Mouse (Mus musculus) CH12.LX (cell line): ENCODE results near the gene Zswim8. TPM values are rescaled to one million over a fixed set of nuclear protein-coding genes. Genes with fewer than 3 reads are reported as not detected.
A peak's percentile ranks its signal among the peaks of the same experiment; 100 is the strongest.

Source experiments
- DNase-seq: peaks from one replicate; pipeline ENCODE4 v3.0.0-alpha.2; 2013; ENCODE audit errors: extremely low read depth
- H3K27ac ChIP-seq: 2 replicates; pipeline ENCODE4 v1.5.1; 2012; ENCODE audit warnings: low read depth, mild to moderate bottlenecking, control low read depth, moderate library complexity; ENCODE audit not compliant: insufficient read depth
- H3K27me3 ChIP-seq: replicated peaks from 2 replicates; pipeline ENCODE3; 2012; ENCODE audit warnings: inconsistent platforms
- H3K36me3 ChIP-seq, 2 experiments: replicated peaks in 1 of 2; 2 replicates each; pipeline versions ENCODE3 to v1.6.1; 2012; ENCODE audit warnings: inconsistent platforms in 1 of 2, low read length in 1 of 2, mild to moderate bottlenecking in 1 of 2, mixed read lengths in 1 of 2, moderate library complexity in 1 of 2; ENCODE audit not compliant: control insufficient read depth in 1 of 2, insufficient read depth in 1 of 2
- H3K4me1 ChIP-seq, 2 experiments: 2 replicates each; pipeline ENCODE4 v1.6.1; 2012; ENCODE audit warnings: inconsistent platforms in 1 of 2, moderate library complexity in 1 of 2; ENCODE audit not compliant: insufficient read depth in 2 of 2, control insufficient read depth in 1 of 2
- H3K4me2 ChIP-seq: 2 replicates; pipeline ENCODE4 v1.6.1; 2012; ENCODE audit warnings: low read depth, mild to moderate bottlenecking, control low read depth; ENCODE audit not compliant: poor library complexity, insufficient read depth, severe bottlenecking
- H3K4me3 ChIP-seq, 3 experiments: fragments of 150-350 bp in 1 of 3; sonication (generic) in 1 of 3; replicated peaks in 1 of 3; 2 replicates each; pipeline versions ENCODE3 to v1.5.1; 2011 to 2012; ENCODE audit warnings: low read depth in 2 of 3, low read length in 2 of 3, mild to moderate bottlenecking in 2 of 3, moderate library complexity in 2 of 3, control low read depth in 1 of 3, improper control_type of control experiment in 1 of 3, inconsistent platforms in 1 of 3, mixed read lengths in 1 of 3; ENCODE audit not compliant: poor library complexity in 1 of 3
- H3K79me2 ChIP-seq: replicated peaks from 2 replicates; pipeline ENCODE4 v1.6.1; 2012; ENCODE audit warnings: mild to moderate bottlenecking, moderate library complexity; ENCODE audit not compliant: control insufficient read depth, poor library complexity, insufficient read depth, severe bottlenecking; ENCODE audit errors: extremely low read depth
- H3K9ac ChIP-seq: 2 replicates; pipeline ENCODE4 v1.6.1; 2012; ENCODE audit warnings: low read depth, mild to moderate bottlenecking, control low read depth, moderate library complexity; ENCODE audit not compliant: insufficient read depth
- H3K9me3 ChIP-seq: replicated peaks from 2 replicates; pipeline ENCODE3; 2012; ENCODE audit warnings: low read length, inconsistent platforms, mixed read lengths
- BHLHE40 ChIP-seq: IDR thresholded peaks from 2 replicates; pipeline ENCODE4 v1.6.1; 2011; ENCODE audit warnings: mild to moderate bottlenecking, low read depth, low read length, improper control_type of control experiment
- CTCF ChIP-seq, 2 experiments: IDR thresholded peaks in 1 of 2; conservative IDR thresholded peaks in 1 of 2; 2 replicates each; pipeline ENCODE4 v1.5.1; 2011 to 2012; ENCODE audit warnings: low read depth in 2 of 2, low read length in 2 of 2, improper control_type of control experiment in 1 of 2, inconsistent platforms in 1 of 2, mild to moderate bottlenecking in 1 of 2, moderate library complexity in 1 of 2
- E2F4 ChIP-seq: IDR thresholded peaks from 2 replicates; pipeline ENCODE4 v1.6.1; 2011; ENCODE audit warnings: low read depth, low read length, improper control_type of control experiment; ENCODE audit not compliant: insufficient replicate concordance
- EP300 ChIP-seq: IDR thresholded peaks from 2 replicates; pipeline ENCODE4 v1.6.1; 2011; ENCODE audit warnings: low read length, improper control_type of control experiment
- ETS1 ChIP-seq: conservative IDR thresholded peaks from 2 replicates; pipeline ENCODE4 v1.6.1; 2012; ENCODE audit warnings: low read depth, mild to moderate bottlenecking, inconsistent platforms, low read length, improper control_type of control experiment, moderate library complexity
- JUND ChIP-seq: conservative IDR thresholded peaks from 2 replicates; pipeline ENCODE4 v1.6.1; 2011; ENCODE audit warnings: low read depth, low read length, improper control_type of control experiment
- MAFK ChIP-seq: IDR thresholded peaks from 2 replicates; pipeline ENCODE4 v1.6.1; 2011; ENCODE audit warnings: low read length, improper control_type of control experiment; ENCODE audit not compliant: insufficient replicate concordance
- MAZ ChIP-seq: IDR thresholded peaks from 2 replicates; pipeline ENCODE4 v1.6.1; 2012; ENCODE audit warnings: low read depth, mild to moderate bottlenecking, inconsistent platforms, low read length, improper control_type of control experiment, moderate library complexity
- MXI1 ChIP-seq: IDR thresholded peaks from 2 replicates; pipeline ENCODE4 v1.6.1; 2011; ENCODE audit warnings: mild to moderate bottlenecking, low read depth, low read length, improper control_type of control experiment
- MYC ChIP-seq: IDR thresholded peaks from 2 replicates; pipeline ENCODE4 v1.6.1; 2011; ENCODE audit warnings: low read depth, mild to moderate bottlenecking, improper control_type of control experiment, low read length
- PAX5 ChIP-seq: IDR thresholded peaks from 2 replicates; pipeline ENCODE4 v1.6.1; 2012; ENCODE audit warnings: low read length, inconsistent platforms, mixed read lengths
- POLR2A ChIP-seq: IDR thresholded peaks from 2 replicates; pipeline ENCODE4 v1.6.1; 2011; ENCODE audit warnings: low read depth, mild to moderate bottlenecking, improper control_type of control experiment, low read length
- RAD21 ChIP-seq: IDR thresholded peaks from 2 replicates; pipeline ENCODE4 v1.6.1; 2011; ENCODE audit warnings: low read depth, mild to moderate bottlenecking, low read length, improper control_type of control experiment, moderate library complexity
- SIN3A ChIP-seq: IDR thresholded peaks from 2 replicates; pipeline ENCODE4 v1.6.1; 2012; ENCODE audit warnings: low read length, improper control_type of control experiment, inconsistent platforms
- SMC3 ChIP-seq: IDR thresholded peaks from 2 replicates; pipeline ENCODE4 v1.6.1; 2011; ENCODE audit warnings: low read depth, low read length, improper control_type of control experiment
- TBP ChIP-seq: conservative IDR thresholded peaks from 2 replicates; pipeline ENCODE4 v1.6.1; 2011; ENCODE audit warnings: low read depth, low read length, improper control_type of control experiment
- TCF12 ChIP-seq: IDR thresholded peaks from 2 replicates; pipeline ENCODE4 v1.6.1; 2014; ENCODE audit warnings: low read depth, mild to moderate bottlenecking, inconsistent platforms, low read length, improper control_type of control experiment
- USF1 ChIP-seq: IDR thresholded peaks from 2 replicates; pipeline ENCODE4 v1.6.1; 2014; ENCODE audit warnings: low read depth, mild to moderate bottlenecking, inconsistent platforms, low read length, improper control_type of control experiment
- USF2 ChIP-seq: conservative IDR thresholded peaks from 2 replicates; pipeline ENCODE4 v1.6.1; 2011; ENCODE audit warnings: low read depth, low read length, improper control_type of control experiment
- ZC3H11A ChIP-seq: IDR thresholded peaks from 2 replicates; pipeline ENCODE4 v1.6.1; 2012; ENCODE audit warnings: low read depth, mild to moderate bottlenecking, inconsistent platforms, low read length, improper control_type of control experiment
- dilution Hi-C: fragments of 300-500 bp; cut with MboI; formaldehyde crosslinking; loops from 2 replicates; pipeline ENCODE4 v1.14.3; 2020; ENCODE audit warnings: low sequenced_read_pairs; ENCODE audit not compliant: extremely low pct_unique_long_range_greater_than_20kb, extremely low pct_ligation_motif_present
- in situ Hi-C: fragments of 300-500 bp; cut with MboI; formaldehyde crosslinking; loops from 3 replicates; pipeline ENCODE4 v1.14.3; 2019; ENCODE audit warnings: low sequenced_read_pairs, low pct_ligation_motif_present, low pct_unique_long_range_greater_than_20kb, mixed read lengths
- polyA plus RNA-seq: library from polyadenylated mRNA; unstranded; fragments of >175 nt; gene quantifications from 2 replicates; pipeline ENCODE4 v1.2.1, GENCODE M21; 2012; ENCODE audit warnings: low read depth; ENCODE audit not compliant: insufficient read length
- total RNA-seq, 2 experiments: library from RNA; depleted of rRNA; stranded (reverse); fragments of 300-350 nt in 1 of 2; fragments of >200 nt in 1 of 2; gene quantifications; 2 replicates each; pipeline ENCODE4 v1.2.3; 2012 to 2014

Zswim8 gene
- total and polyA plus RNA-seq, 3 experiments = 9.5 to 39.6 (median 22.6) TPM

- no peaks in the 10 kb centered on the region for H3K9me3 ChIP-seq
- H3K4me2 ChIP-seq = no peak overlapping the region
- dilution Hi-C loops = no loop called here
- no peaks in the 10 kb centered on the region for H3K27me3 ChIP-seq
- no peaks in the 10 kb centered on the region for H3K79me2 ChIP-seq
- H3K36me3 ChIP-seq = peaks cover 46 to 91% of the 10 kb centered on the region in 2 experiments
- no peak overlapping the region for H3K9ac ChIP-seq
- H3K4me3 ChIP-seq = no peak overlapping the region
- no peaks in the 10 kb centered on the region for H3K4me1 ChIP-seq
- H3K27ac ChIP-seq = no peak overlapping the region
- in situ Hi-C loops = no loop called here
- DNase-seq = peak; percentile 75
- peak; percentile 91 for TF ChIP-seq SMC3
- TF ChIP-seq ZC3H11A = peak; percentile 17
- peak; percentile 73 to 92 for TF ChIP-seq CTCF (conservative IDR thresholded peaks at IDR 0.05 in 1 of 2, IDR thresholded peaks at IDR 0.05 in 1 of 2; ENCODE audit: low read depth in 2 of 2, low read length in 2 of 2)
- TF ChIP-seq RAD21 = peak; percentile 78
- no peak for TF ChIP-seq ETS1
Measured at GRCm38 (mm10) chr14:20765642-20766258, 58.4 kb downstream of the Zswim8 start.

- Histone ChIP-seq H3K4me1 (peaks cover 0 to 3% of the 10 kb centered on the region in 2 experiments; a peak in 2 of 4 replicates), H3K27me3 (no peaks in the 10 kb centered on the region), H3K4me2 (no peak overlapping the region), H3K27ac (no peak overlapping the region), H3K9ac (no peak overlapping the region), H3K9me3 (no peaks in the 10 kb centered on the region), H3K79me2 (no peaks in the 10 kb centered on the region), H3K36me3 (peaks cover 40 to 91% of the 10 kb centered on the region in 2 experiments), H3K4me3 (no peak overlapping the region)
- TF ChIP-seq PAX5 (no peak), EP300 (no peak), E2F4 (no peak), RAD21 (no peak), SIN3A (no peak), TBP (no peak), MAFK (no peak), MAZ (no peak), USF2 (no peak), MYC (no peak), BHLHE40 (no peak), POLR2A (no peak), MXI1 (no peak), USF1 (no peak), TCF12 (no peak), JUND (no peak)
- dilution Hi-C loops (no loop called here), in situ Hi-C loops (no loop called here)
- no peak for DNase-seq
Measured at GRCm38 (mm10) chr14:20767936-20768335, 60.6 kb downstream of the Zswim8 start.
